Mouse (Mus musculus): ENCODE measurements around the gene Map3k10.

- TF ChIP-seq CTCF (conservative IDR thresholded peaks at IDR 0.05; ENCODE audit: low read length) (no peak), POU5F1 (IDR thresholded peaks at IDR 0.05; ENCODE audit: borderline replicate concordance, low read length) (no peak), NANOG (IDR thresholded peaks at IDR 0.05; ENCODE audit: borderline replicate concordance, low read length) (no peak)
These were observed 12.4 kb downstream of the Map3k10 start for GRCm38 (mm10) chr7:27662038-27662437.

Measured in E14TG2a.4 (cell line).